Mouse (Mus musculus): Measurements from ENCODE around the gene Traf7. TPM values are rescaled to one million over a fixed set of nuclear protein-coding genes. Genes with fewer than 3 reads are reported as not detected.

Traf7 gene
- polyA plus RNA-seq, 1 experiment from 2014 or later = 59.4 TPM

DNA sequence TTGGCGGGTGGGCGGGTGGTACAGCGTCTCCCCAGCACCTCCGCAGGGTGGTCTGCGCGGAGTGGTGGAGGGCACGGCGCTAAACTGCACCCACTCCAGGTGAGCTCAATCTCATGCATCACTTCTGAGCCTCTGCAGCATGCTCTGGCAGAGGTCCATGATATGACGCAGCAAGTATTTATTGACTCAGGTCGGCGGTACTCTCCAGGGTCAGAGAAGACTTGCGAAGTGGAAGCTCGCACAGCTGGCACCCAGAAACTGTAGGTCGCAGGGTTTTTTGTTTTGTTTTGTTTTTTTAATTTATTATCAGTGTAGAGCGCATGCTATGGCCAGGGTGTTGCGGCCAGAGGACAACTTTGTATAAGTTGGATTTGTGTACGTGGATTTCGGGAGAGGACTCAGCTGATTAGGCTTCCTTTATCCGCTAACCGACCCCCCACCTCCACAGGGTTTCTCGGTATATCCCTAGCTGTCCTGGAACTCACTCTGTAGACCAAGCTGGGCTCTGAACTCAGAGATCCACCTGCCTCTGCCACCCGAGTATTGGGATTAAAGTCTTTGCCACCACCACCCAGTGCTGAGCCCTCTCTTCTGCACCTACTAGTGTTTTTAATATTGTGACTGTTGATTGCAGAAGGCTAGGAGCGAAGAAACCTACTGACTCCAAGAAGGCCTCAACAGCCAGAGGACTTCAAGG, 21.3 kb upstream of the Traf7 start:
- no peaks in the 10 kb centered on the region for H3K9me3 ChIP-seq (replicated peaks; ENCODE audit: low read length)
- no peak for TF ChIP-seq CTCF (IDR thresholded peaks at IDR 0.05; ENCODE audit: low read depth)
- peak overlapping the region; percentile 96 for H3K27ac ChIP-seq
- H3K9ac ChIP-seq (ENCODE audit: low read depth, low read length) = peak overlapping the region; percentile 25; the same call in 1 of the 2 replicates
- no peaks in the 10 kb centered on the region for H3K36me3 ChIP-seq (ENCODE audit: insufficient read depth, low read length)
- WGBS = 2% methylated on average over 23 of the region's 23 CpGs
- no peak; the same call in 1 of the 2 replicates for ATAC-seq (replicated peaks; ENCODE audit: low FRiP score, low read depth)
- H3K27me3 ChIP-seq (ENCODE audit: insufficient read depth, low read length) = no peaks in the 10 kb centered on the region
- H3K4me2 ChIP-seq (ENCODE audit: low read length) = peak overlapping the region; percentile 71
- DNase-seq (ENCODE audit: low spot score) = peak; percentile 59
- 0 out of 2 replicates have a peak, but pooled peaks cover 8% of the 10 kb centered on the region for H3K4me1 ChIP-seq (replicated peaks; ENCODE audit: insufficient read depth, low read length)
- peak overlapping the region; percentile 64 for H3K4me3 ChIP-seq (replicated peaks; ENCODE audit: low read depth, low read length)

DNA sequence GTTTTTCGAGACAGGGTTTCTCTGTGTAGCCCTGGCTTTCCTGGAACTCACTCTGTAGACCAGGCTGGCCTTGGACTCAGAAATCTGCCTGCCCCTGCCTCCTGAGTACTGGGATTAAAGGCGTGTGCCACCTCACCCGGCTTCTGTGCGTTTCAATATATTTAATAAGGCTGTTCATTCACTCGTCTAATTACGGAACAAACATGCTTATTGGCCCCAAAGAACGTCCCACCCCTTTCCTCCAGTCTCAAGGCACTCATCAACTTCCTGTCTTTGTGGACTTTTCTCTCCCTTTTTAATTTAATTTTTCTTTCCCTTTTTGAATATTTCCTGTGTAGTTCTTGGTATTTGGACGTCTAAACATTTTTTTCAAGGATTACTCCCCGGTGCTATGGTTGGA, 20.7 kb upstream of the Traf7 start:
- H3K4me1 ChIP-seq (replicated peaks; ENCODE audit: insufficient read depth, low read length) = 0 out of 2 replicates have a peak, but pooled peaks cover 8% of the 10 kb centered on the region
- peak overlapping the region; percentile 64 for H3K4me3 ChIP-seq (replicated peaks; ENCODE audit: low read depth, low read length)
- DNase-seq (ENCODE audit: low spot score) (peak; percentile 56), ATAC-seq (replicated peaks; ENCODE audit: low FRiP score, low read depth) (no peak)
- peak overlapping the region; percentile 25; the same call in 1 of the 2 replicates for H3K9ac ChIP-seq (ENCODE audit: low read depth, low read length)
- peak overlapping the region; percentile 71 for H3K4me2 ChIP-seq (ENCODE audit: low read length)
- no peak for TF ChIP-seq CTCF (IDR thresholded peaks at IDR 0.05; ENCODE audit: low read depth)
- peak overlapping the region; percentile 96; the same call in 1 of the 2 replicates for H3K27ac ChIP-seq
- H3K9me3 ChIP-seq (replicated peaks; ENCODE audit: low read length) = no peaks in the 10 kb centered on the region
- no peaks in the 10 kb centered on the region for H3K27me3 ChIP-seq (ENCODE audit: insufficient read depth, low read length)
- 27% methylated on average over 9 of the region's 9 CpGs for WGBS
- no peaks in the 10 kb centered on the region for H3K36me3 ChIP-seq (ENCODE audit: insufficient read depth, low read length)

DNA sequence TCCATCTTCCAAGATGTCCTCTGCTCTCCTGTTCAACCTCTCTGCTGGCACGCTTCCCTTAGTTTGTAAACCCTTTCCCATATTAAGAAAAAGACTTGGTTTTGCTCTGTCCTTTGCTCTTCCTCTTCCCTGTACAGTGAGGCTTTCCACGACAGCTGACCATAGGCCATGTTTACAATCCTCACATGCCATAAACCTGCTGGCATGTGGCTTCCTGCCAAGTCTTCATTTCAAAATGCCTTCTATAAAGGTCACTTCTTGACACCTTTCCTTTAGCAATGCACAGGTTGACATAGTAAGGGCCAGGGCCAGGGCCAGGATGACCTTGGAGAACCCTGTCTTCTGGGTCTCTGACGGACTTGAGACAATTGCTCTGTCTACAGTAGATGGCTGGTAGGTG, 18.5 kb upstream of the Traf7 start:
- H3K27ac ChIP-seq = no peak overlapping the region
- H3K36me3 ChIP-seq (ENCODE audit: insufficient read depth, low read length) = no peaks in the 10 kb centered on the region
- H3K27me3 ChIP-seq (ENCODE audit: insufficient read depth, low read length) = no peaks in the 10 kb centered on the region
- H3K4me2 ChIP-seq (ENCODE audit: low read length) = no peak overlapping the region
- H3K9ac ChIP-seq (ENCODE audit: low read depth, low read length) = no peak overlapping the region
- DNase-seq (ENCODE audit: low spot score) (no peak), ATAC-seq (replicated peaks; ENCODE audit: low FRiP score, low read depth) (no peak)
- TF ChIP-seq CTCF (IDR thresholded peaks at IDR 0.05; ENCODE audit: low read depth) = no peak
- no peaks in the 10 kb centered on the region for H3K4me1 ChIP-seq (replicated peaks; ENCODE audit: insufficient read depth, low read length)
- no peak overlapping the region for H3K4me3 ChIP-seq (replicated peaks; ENCODE audit: low read depth, low read length)
- no peaks in the 10 kb centered on the region for H3K9me3 ChIP-seq (replicated peaks; ENCODE audit: low read length)
- WGBS = 76% methylated on average over 3 of the region's 3 CpGs

DNA sequence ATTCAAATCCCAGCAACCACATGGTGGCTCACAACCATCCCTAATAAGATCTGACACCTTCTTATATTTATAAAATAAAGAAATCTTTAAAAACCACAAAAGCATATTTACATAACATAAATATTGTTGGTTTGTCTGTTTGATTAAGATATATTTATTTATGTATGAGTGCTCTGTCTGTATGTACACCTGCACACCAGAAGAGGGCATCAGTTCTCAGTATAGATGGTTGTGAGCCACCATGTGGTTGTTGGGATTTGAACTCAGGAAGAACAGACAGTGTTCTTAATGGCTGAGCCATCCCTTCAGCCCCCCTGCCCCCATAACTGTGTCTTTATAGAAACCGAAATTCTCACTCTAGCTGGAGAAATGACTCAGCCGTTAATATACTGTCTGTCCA, 17.5 kb upstream of the Traf7 start:
- TF ChIP-seq CTCF (IDR thresholded peaks at IDR 0.05; ENCODE audit: low read depth) = 0 out of 2 replicates have a peak, but pooled peaks have one; percentile 6
- Histone ChIP-seq H3K27ac (no peak overlapping the region), H3K4me2 (ENCODE audit: low read length) (no peak overlapping the region), H3K4me1 (replicated peaks; ENCODE audit: insufficient read depth, low read length) (no peaks in the 10 kb centered on the region), H3K9ac (ENCODE audit: low read depth, low read length) (no peak overlapping the region), H3K27me3 (ENCODE audit: insufficient read depth, low read length) (no peaks in the 10 kb centered on the region), H3K4me3 (replicated peaks; ENCODE audit: low read depth, low read length) (no peak overlapping the region), H3K36me3 (ENCODE audit: insufficient read depth, low read length) (no peaks in the 10 kb centered on the region), H3K9me3 (replicated peaks; ENCODE audit: low read length) (no peaks in the 10 kb centered on the region)
- 91% methylated on average over 2 of the region's 2 CpGs for WGBS
- DNase-seq (ENCODE audit: low spot score) = no peak
- no peak for ATAC-seq (replicated peaks; ENCODE audit: low FRiP score, low read depth)

DNA sequence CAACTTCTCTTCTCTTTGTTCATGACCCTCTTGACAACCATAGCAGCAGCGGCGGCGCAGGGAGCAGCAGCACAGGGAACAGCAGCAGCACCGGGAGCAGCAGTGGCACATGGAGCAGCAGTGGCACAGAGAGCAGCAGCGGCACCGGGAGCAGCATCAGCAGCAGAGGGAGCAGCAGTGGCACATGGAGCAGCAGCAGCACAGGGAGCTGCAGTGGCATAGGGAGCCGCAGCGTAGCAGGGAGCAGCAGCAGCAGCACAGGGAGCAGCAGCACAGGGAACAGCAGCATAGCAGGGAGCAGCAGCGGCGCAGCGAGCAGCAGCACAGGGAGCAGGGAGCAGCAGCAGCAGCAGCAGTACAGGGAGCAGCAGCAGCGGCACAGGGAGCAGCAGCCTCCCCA, 16.9 kb upstream of the Traf7 start:
- no peak overlapping the region for H3K4me2 ChIP-seq (ENCODE audit: low read length)
- no peaks in the 10 kb centered on the region for H3K27me3 ChIP-seq (ENCODE audit: insufficient read depth, low read length)
- no peaks in the 10 kb centered on the region for H3K4me1 ChIP-seq (replicated peaks; ENCODE audit: insufficient read depth, low read length)
- no peak for ATAC-seq (replicated peaks; ENCODE audit: low FRiP score, low read depth)
- TF ChIP-seq CTCF (IDR thresholded peaks at IDR 0.05; ENCODE audit: low read depth) = no peak
- no peak overlapping the region for H3K4me3 ChIP-seq (replicated peaks; ENCODE audit: low read depth, low read length)
- no peaks in the 10 kb centered on the region for H3K9me3 ChIP-seq (replicated peaks; ENCODE audit: low read length)
- H3K27ac ChIP-seq = no peak overlapping the region
- 21% methylated on average over 12 of the region's 12 CpGs for WGBS
- no peak overlapping the region for H3K9ac ChIP-seq (ENCODE audit: low read depth, low read length)
- DNase-seq (ENCODE audit: low spot score) = no peak
- no peaks in the 10 kb centered on the region for H3K36me3 ChIP-seq (ENCODE audit: insufficient read depth, low read length)

DNA sequence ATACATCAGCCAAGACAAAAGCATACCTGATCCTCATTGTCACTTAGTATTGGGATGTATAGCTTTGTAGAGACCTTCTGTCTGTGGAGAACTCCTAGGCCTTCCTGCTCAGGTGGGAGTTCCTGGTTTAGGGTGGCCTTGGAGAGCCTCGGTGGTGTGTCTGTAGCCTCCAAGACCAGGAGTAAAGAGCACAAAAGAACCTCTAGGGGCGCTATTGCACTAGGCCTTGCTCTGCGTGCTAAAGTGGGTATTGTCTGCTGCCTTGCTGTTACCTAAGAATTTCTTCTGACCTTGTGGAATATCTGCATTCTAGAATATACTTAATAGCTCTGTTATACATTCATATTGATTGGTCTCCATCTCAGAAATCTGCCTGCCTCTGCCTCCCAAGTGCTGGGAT, 12.6 kb upstream of the Traf7 start:
- Histone ChIP-seq H3K9me3 (replicated peaks; ENCODE audit: low read length) (no peaks in the 10 kb centered on the region), H3K36me3 (ENCODE audit: insufficient read depth, low read length) (no peaks in the 10 kb centered on the region), H3K4me1 (replicated peaks; ENCODE audit: insufficient read depth, low read length) (no peaks in the 10 kb centered on the region), H3K4me3 (replicated peaks; ENCODE audit: low read depth, low read length) (no peak overlapping the region), H3K4me2 (ENCODE audit: low read length) (no peak overlapping the region), H3K27me3 (ENCODE audit: insufficient read depth, low read length) (no peaks in the 10 kb centered on the region), H3K27ac (no peak overlapping the region), H3K9ac (ENCODE audit: low read depth, low read length) (no peak overlapping the region)
- 8% methylated on average over 3 of the region's 3 CpGs for WGBS
- no peak; the same call in 1 of the 2 replicates for ATAC-seq (replicated peaks; ENCODE audit: low FRiP score, low read depth)
- DNase-seq (ENCODE audit: low spot score) = peak; percentile 86
- TF ChIP-seq CTCF (IDR thresholded peaks at IDR 0.05; ENCODE audit: low read depth) = peak; percentile 79

Data from kidney, postnatal 0 days (tissue).